ENCODE assay signal across 8 mouse cellular contexts in genomic region chr12:85169877-85170276, GRCm38 (mm10). TPM values are rescaled to one million over a fixed set of nuclear protein-coding genes. Genes with fewer than 3 reads are reported as not detected.
DNase-seq lines count a peak whose midpoint lies in the region; ATAC-seq and TF ChIP-seq lines count a peak whose summit lies in the region.

No protein-coding gene starts in this region.

- no peak overlapping the region for H3K9ac ChIP-seq in liver, embryonic 11.5 days (ENCODE audit: low read depth, low read length)
- no peak overlapping the region for H3K9ac ChIP-seq in liver, embryonic 12.5 days
- no peak overlapping the region for H3K9ac ChIP-seq in heart, postnatal 0 days (replicated peaks; ENCODE audit: low read depth, low read length)
- no peak overlapping the region for H3K9ac ChIP-seq in midbrain, postnatal 0 days (replicated peaks; ENCODE audit: low read length, poor library complexity, severe bottlenecking)

- 0 out of 2 replicates have a peak, but pooled peaks have one; percentile 29 for ATAC-seq in liver, embryonic 11.5 days (replicated peaks; ENCODE audit: low FRiP score)
- ATAC-seq in liver, embryonic 12.5 days: no peak
- no peak for ATAC-seq in heart, postnatal 0 days (ENCODE audit: insufficient read depth, low read depth)
- peak; percentile 80 for ATAC-seq in midbrain, postnatal 0 days (ENCODE audit: low FRiP score)

- H3K4me1 ChIP-seq in liver, embryonic 11.5 days (replicated peaks; ENCODE audit: control insufficient read depth, insufficient read depth, low read length): no peaks in the 10 kb centered on the region
- peaks cover 8% of the 10 kb centered on the region for H3K4me1 ChIP-seq in liver, embryonic 12.5 days
- H3K4me1 ChIP-seq in heart, postnatal 0 days (ENCODE audit: control insufficient read depth, insufficient read depth): peaks cover 12% of the 10 kb centered on the region; the same call in 1 of the 2 replicates
- H3K4me1 ChIP-seq in midbrain, postnatal 0 days (ENCODE audit: insufficient read depth, low read length): 0 out of 2 replicates have a peak, but pooled peaks cover 3% of the 10 kb centered on the region

- no peaks in the 10 kb centered on the region for H3K9me3 ChIP-seq in liver, embryonic 11.5 days (ENCODE audit: control insufficient read depth, low read length)
- no peaks in the 10 kb centered on the region for H3K9me3 ChIP-seq in liver, embryonic 12.5 days (replicated peaks)
- H3K9me3 ChIP-seq in heart, postnatal 0 days (replicated peaks; ENCODE audit: control insufficient read depth, low read length): no peaks in the 10 kb centered on the region
- H3K9me3 ChIP-seq in midbrain, postnatal 0 days (ENCODE audit: low read length): no peaks in the 10 kb centered on the region

- H3K4me3 ChIP-seq in liver, embryonic 11.5 days (ENCODE audit: low read depth, low read length): no peak overlapping the region
- no peak overlapping the region for H3K4me3 ChIP-seq in liver, embryonic 12.5 days
- no peak overlapping the region for H3K4me3 ChIP-seq in heart, postnatal 0 days (ENCODE audit: low read depth, low read length)
- H3K4me3 ChIP-seq in midbrain, postnatal 0 days (ENCODE audit: low read depth, low read length): no peak overlapping the region

- TF ChIP-seq EP300 in heart, postnatal 0 days (IDR thresholded peaks at IDR 0.05; ENCODE audit: low read depth): no peak

- peak; percentile 37 for DNase-seq in adrenal gland, postnatal 14 days
- DNase-seq in adrenal gland, postnatal 4 days (ENCODE audit: low spot score in 2 of 2): no peak
- no peak for DNase-seq in liver, embryonic 11.5 days (ENCODE audit: low spot score)
- no peak for DNase-seq in heart, postnatal 0 days (ENCODE audit: low spot score)
- peak; percentile 55 for DNase-seq in midbrain, postnatal 0 days (ENCODE audit: low spot score)
- no peak for DNase-seq in layer of hippocampus, adult 18-20 months (ENCODE audit: low spot score in 2 of 2)
- no peak for DNase-seq in layer of hippocampus, adult 9-10 months (ENCODE audit: low spot score)

- no peaks in the 10 kb centered on the region; the same call in 1 of the 2 replicates for H3K27me3 ChIP-seq in liver, embryonic 11.5 days (replicated peaks; ENCODE audit: control insufficient read depth, insufficient read depth, low read length)
- peaks cover 51% of the 10 kb centered on the region for H3K27me3 ChIP-seq in liver, embryonic 12.5 days (replicated peaks)
- no peaks in the 10 kb centered on the region for H3K27me3 ChIP-seq in heart, postnatal 0 days (ENCODE audit: control insufficient read depth, insufficient read depth, low read length)
- no peaks in the 10 kb centered on the region for H3K27me3 ChIP-seq in midbrain, postnatal 0 days (ENCODE audit: insufficient read depth, low read length)

- no peak overlapping the region for H3K4me2 ChIP-seq in liver, embryonic 11.5 days
- H3K4me2 ChIP-seq in liver, embryonic 12.5 days: no peak overlapping the region
- 0 out of 2 replicates have a peak overlapping the region, but pooled peaks have one; percentile 8 for H3K4me2 ChIP-seq in heart, postnatal 0 days (ENCODE audit: low read depth, low read length)
- H3K4me2 ChIP-seq in midbrain, postnatal 0 days (ENCODE audit: low read depth, low read length, poor library complexity, severe bottlenecking): no peak overlapping the region

- WGBS in liver, embryonic 11.5 days: 65% methylated on average over 3 of the region's 3 CpGs
- 64% methylated on average over 3 of the region's 3 CpGs for WGBS in liver, embryonic 12.5 days (ENCODE audit: insufficient replicate concordance)
- WGBS in heart, postnatal 0 days: 62% methylated on average over 3 of the region's 3 CpGs
- 52% methylated on average over 3 of the region's 3 CpGs for WGBS in midbrain, postnatal 0 days

- H3K36me3 ChIP-seq in liver, embryonic 11.5 days (ENCODE audit: control insufficient read depth, insufficient read depth, low read length): no peaks in the 10 kb centered on the region
- H3K36me3 ChIP-seq in liver, embryonic 12.5 days: no peaks in the 10 kb centered on the region
- H3K36me3 ChIP-seq in heart, postnatal 0 days (replicated peaks; ENCODE audit: control insufficient read depth, insufficient read depth, low read length): no peaks in the 10 kb centered on the region
- H3K36me3 ChIP-seq in midbrain, postnatal 0 days (ENCODE audit: insufficient read depth, low read length): no peaks in the 10 kb centered on the region

- TF ChIP-seq CTCF in heart, postnatal 0 days (IDR thresholded peaks at IDR 0.05; ENCODE audit: low read depth): no peak
- no peak for TF ChIP-seq CTCF in midbrain, postnatal 0 days (IDR thresholded peaks at IDR 0.05)

- no peak overlapping the region for H3K27ac ChIP-seq in liver, embryonic 11.5 days (ENCODE audit: low read depth, low read length)
- H3K27ac ChIP-seq in liver, embryonic 12.5 days: no peak overlapping the region
- no peak overlapping the region for H3K27ac ChIP-seq in heart, postnatal 0 days (ENCODE audit: low read depth)
- H3K27ac ChIP-seq in midbrain, postnatal 0 days (ENCODE audit: low read depth, low read length): no peak overlapping the region

RNA-seq across cellular contexts. Expression of gene Pgf, which starts 7.7 kb away (rescaled TPM):
- 0.85 and 1.2 TPM in 2 replicates for total RNA-seq in adrenal gland, postnatal 14 days (2021)
- 1 to 10 TPM; 3.2 to 4.3 TPM for total RNA-seq in adrenal gland, postnatal 4 days (2021)
- 4.0 and 5.7 TPM in 2 replicates for polyA plus RNA-seq in liver, embryonic 11.5 days (2014; fragmentation: Nextera tagmentation; extraction: Ambion mirVana)
- polyA plus RNA-seq in liver, embryonic 12.5 days (2016; fragmentation: Nextera tagmentation; extraction: Ambion mirVana): 0.97 and 1.6 TPM in 2 replicates
- total RNA-seq in heart, postnatal 0 days (2014; rRNA removed; ENCODE audit: low replicate concordance): 4.4 and 5.0 TPM in 2 replicates
- 3.6 and 4.0 TPM in 2 replicates for polyA plus RNA-seq in heart, postnatal 0 days (2015; fragmentation: Nextera tagmentation; extraction: Ambion mirVana)
- 3.4 and 6.0 TPM in 2 replicates for total RNA-seq in midbrain, postnatal 0 days (2014; rRNA removed)
- 9.1 and 9.4 TPM in 2 replicates for polyA plus RNA-seq in midbrain, postnatal 0 days (2015; fragmentation: Nextera tagmentation; extraction: Ambion mirVana)
- total RNA-seq in layer of hippocampus, adult 18-20 months (2021): 1 to 10 TPM; 4.5 to 5.5 TPM

RNA-seq across cellular contexts. Expression of gene Rps6kl1, which starts 18.8 kb away (rescaled TPM):
- 1.7 and 2.2 TPM in 2 replicates for total RNA-seq in adrenal gland, postnatal 14 days (2021)
- 1 to 10 TPM; 3.6 to 3.9 TPM for total RNA-seq in adrenal gland, postnatal 4 days (2021)
- polyA plus RNA-seq in liver, embryonic 11.5 days (2014; fragmentation: Nextera tagmentation; extraction: Ambion mirVana): 0.99 and 1.1 TPM in 2 replicates
- polyA plus RNA-seq in liver, embryonic 12.5 days (2016; fragmentation: Nextera tagmentation; extraction: Ambion mirVana): 0.57 and 0.60 TPM in 2 replicates
- total RNA-seq in heart, postnatal 0 days (2014; rRNA removed; ENCODE audit: low replicate concordance): 0.04 and 0.11 TPM in 2 replicates
- polyA plus RNA-seq in heart, postnatal 0 days (2015; fragmentation: Nextera tagmentation; extraction: Ambion mirVana): 0.95 and 1.1 TPM in 2 replicates
- 47.2 and 48.6 TPM in 2 replicates for total RNA-seq in midbrain, postnatal 0 days (2014; rRNA removed)
- 35.0 and 37.1 TPM in 2 replicates for polyA plus RNA-seq in midbrain, postnatal 0 days (2015; fragmentation: Nextera tagmentation; extraction: Ambion mirVana)
- 10 to 100 TPM; 36.9 to 38.9 TPM for total RNA-seq in layer of hippocampus, adult 18-20 months (2021)

RNA-seq across cellular contexts. Expression of gene Eif2b2, which starts 49.4 kb away (rescaled TPM):
- 69.7 and 79.3 TPM in 2 replicates for total RNA-seq in adrenal gland, postnatal 14 days (2021)
- 10 to 100 TPM; 84.2 to 89.1 TPM for total RNA-seq in adrenal gland, postnatal 4 days (2021)
- polyA plus RNA-seq in liver, embryonic 11.5 days (2014; fragmentation: Nextera tagmentation; extraction: Ambion mirVana): 75.6 and 86.5 TPM in 2 replicates
- 53.4 and 60.9 TPM in 2 replicates for polyA plus RNA-seq in liver, embryonic 12.5 days (2016; fragmentation: Nextera tagmentation; extraction: Ambion mirVana)
- 54.0 and 106 TPM in 2 replicates for total RNA-seq in heart, postnatal 0 days (2014; rRNA removed; ENCODE audit: low replicate concordance)
- 48.6 and 49.4 TPM in 2 replicates for polyA plus RNA-seq in heart, postnatal 0 days (2015; fragmentation: Nextera tagmentation; extraction: Ambion mirVana)
- total RNA-seq in midbrain, postnatal 0 days (2014; rRNA removed): 43.1 and 65.3 TPM in 2 replicates
- polyA plus RNA-seq in midbrain, postnatal 0 days (2015; fragmentation: Nextera tagmentation; extraction: Ambion mirVana): 79.5 and 82.5 TPM in 2 replicates
- 10 to 100 TPM; 56.0 to 72.8 TPM for total RNA-seq in layer of hippocampus, adult 18-20 months (2021)

RNA-seq across cellular contexts. Expression of gene Dlst, which starts 59.2 kb away (rescaled TPM):
- 692 and 702 TPM in 2 replicates for total RNA-seq in adrenal gland, postnatal 14 days (2021)
- 100 to 1,000 TPM; 294 to 319 TPM for total RNA-seq in adrenal gland, postnatal 4 days (2021)
- polyA plus RNA-seq in liver, embryonic 11.5 days (2014; fragmentation: Nextera tagmentation; extraction: Ambion mirVana): 139 and 143 TPM in 2 replicates
- polyA plus RNA-seq in liver, embryonic 12.5 days (2016; fragmentation: Nextera tagmentation; extraction: Ambion mirVana): 99.5 and 104 TPM in 2 replicates
- total RNA-seq in heart, postnatal 0 days (2014; rRNA removed; ENCODE audit: low replicate concordance): 341 and 343 TPM in 2 replicates
- polyA plus RNA-seq in heart, postnatal 0 days (2015; fragmentation: Nextera tagmentation; extraction: Ambion mirVana): 255 and 269 TPM in 2 replicates
- 115 and 118 TPM in 2 replicates for total RNA-seq in midbrain, postnatal 0 days (2014; rRNA removed)
- polyA plus RNA-seq in midbrain, postnatal 0 days (2015; fragmentation: Nextera tagmentation; extraction: Ambion mirVana): 92.5 and 99.6 TPM in 2 replicates
- 100 to 1,000 TPM; 141 to 147 TPM for total RNA-seq in layer of hippocampus, adult 18-20 months (2021)

RNA-seq across cellular contexts. Expression of gene Prox2, which starts 59.3 kb away (rescaled TPM):
- total RNA-seq in adrenal gland, postnatal 14 days (2021): 4.7 and 6.7 TPM in 2 replicates
- total RNA-seq in adrenal gland, postnatal 4 days (2021): 1 to 10 TPM; 4.8 to 5.5 TPM
- polyA plus RNA-seq in liver, embryonic 11.5 days (2014; fragmentation: Nextera tagmentation; extraction: Ambion mirVana): 3.8 and 4.3 TPM in 2 replicates
- 3.9 and 4.1 TPM in 2 replicates for polyA plus RNA-seq in liver, embryonic 12.5 days (2016; fragmentation: Nextera tagmentation; extraction: Ambion mirVana)
- 0.08 and 2.0 TPM in 2 replicates for total RNA-seq in heart, postnatal 0 days (2014; rRNA removed; ENCODE audit: low replicate concordance)
- 1.8 and 1.9 TPM in 2 replicates for polyA plus RNA-seq in heart, postnatal 0 days (2015; fragmentation: Nextera tagmentation; extraction: Ambion mirVana)
- total RNA-seq in midbrain, postnatal 0 days (2014; rRNA removed): 1.2 and 1.4 TPM in 2 replicates
- 0.86 and 1.4 TPM in 2 replicates for polyA plus RNA-seq in midbrain, postnatal 0 days (2015; fragmentation: Nextera tagmentation; extraction: Ambion mirVana)
- total RNA-seq in layer of hippocampus, adult 18-20 months (2021): 1 to 10 TPM; 1.8 to 2.2 TPM

Comparison
In these comparisons a context has a peak if more than half of its experiments do, and no peak if none do; other contexts are left out.
1. DNase-seq: peak in adrenal gland, postnatal 14 days (single experiment) and midbrain, postnatal 0 days (single experiment); none in adrenal gland, postnatal 4 days (0 of 2), liver, embryonic 11.5 days (single experiment), heart, postnatal 0 days (single experiment), layer of hippocampus, adult 18-20 months (0 of 2) and layer of hippocampus, adult 9-10 months (single experiment).
2. ATAC-seq: peak in liver, embryonic 11.5 days (single experiment) and midbrain, postnatal 0 days (single experiment); none in liver, embryonic 12.5 days (single experiment) and heart, postnatal 0 days (single experiment).